ENCODE assay signal across 8 mouse cellular contexts in the genomic region with DNA sequence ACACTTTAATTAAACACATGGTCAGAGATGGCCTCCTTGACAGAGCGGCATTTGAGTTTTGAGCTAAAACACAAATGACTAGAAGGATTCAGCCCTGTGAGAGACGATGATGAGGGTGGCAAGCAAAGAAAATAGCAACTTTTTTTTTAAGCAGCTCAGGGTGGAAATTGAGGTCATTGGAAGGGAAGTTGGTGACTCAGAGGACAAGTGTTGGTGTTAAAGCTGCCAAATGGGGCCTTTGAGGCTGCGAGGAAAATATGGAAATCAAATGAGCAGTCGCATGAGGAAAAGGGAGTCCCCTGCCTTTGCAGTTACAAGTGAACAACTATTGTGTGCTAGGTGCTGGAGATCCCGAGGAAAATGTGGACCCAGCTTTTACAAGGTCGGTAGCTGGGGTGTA.
DNase-seq lines count a peak whose midpoint lies in the region; ATAC-seq lines count a peak whose summit lies in the region.

No protein-coding gene starts in this region.

- WGBS in lung, embryonic 15.5 days, result 27% methylated on average over 6 of the region's 6 CpGs
- WGBS in forebrain, embryonic 10.5 days, result 52% methylated on average over 6 of the region's 6 CpGs
- WGBS in hindbrain, embryonic 16.5 days, result 35% methylated on average over 6 of the region's 6 CpGs
- WGBS in neural tube, embryonic 15.5 days, result 28% methylated on average over 6 of the region's 6 CpGs

- no peak for DNase-seq in lung, postnatal 25 days (ENCODE audit: low spot score)
- no peak for DNase-seq in forebrain, embryonic 10.5 days (ENCODE audit: extremely low spot score, low spot score)
- no peak for DNase-seq in yolk sac, embryonic 10.5 days (ENCODE audit: low spot score)
- no peak for DNase-seq in frontal cortex, postnatal 25 days (ENCODE audit: low spot score in 2 of 2)

- no peaks in the 10 kb centered on the region for H3K9me3 ChIP-seq in lung, embryonic 15.5 days
- no peaks in the 10 kb centered on the region for H3K9me3 ChIP-seq in forebrain, embryonic 10.5 days
- H3K9me3 ChIP-seq in hindbrain, embryonic 16.5 days (ENCODE audit: control insufficient read depth, low read length), result no peaks in the 10 kb centered on the region
- H3K9me3 ChIP-seq in neural tube, embryonic 15.5 days (replicated peaks), result no peaks in the 10 kb centered on the region

- no peak for ATAC-seq in lung, embryonic 15.5 days (ENCODE audit: borderline replicate concordance, extremely low read depth, low FRiP score, low TSS enrichment)
- ATAC-seq in hindbrain, embryonic 16.5 days, result no peak
- no peak for ATAC-seq in neural tube, embryonic 15.5 days (ENCODE audit: low FRiP score)
- no peak for ATAC-seq in inflammation-experienced regulatory T-cells, adult 6 months

- no peak overlapping the region for H3K9ac ChIP-seq in lung, embryonic 15.5 days
- no peak overlapping the region for H3K9ac ChIP-seq in hindbrain, embryonic 16.5 days (ENCODE audit: low read depth, low read length)
- no peak overlapping the region for H3K9ac ChIP-seq in neural tube, embryonic 15.5 days (replicated peaks)

- peak overlapping the region; percentile 91 for H3K4me2 ChIP-seq in lung, embryonic 15.5 days
- H3K4me2 ChIP-seq in hindbrain, embryonic 16.5 days (ENCODE audit: low read length), result peak overlapping the region; percentile 97
- peak overlapping the region; percentile 96 for H3K4me2 ChIP-seq in neural tube, embryonic 15.5 days

- peak overlapping the region; percentile 83 for H3K4me3 ChIP-seq in lung, embryonic 15.5 days
- H3K4me3 ChIP-seq in forebrain, embryonic 10.5 days, result peak overlapping the region; percentile 89
- H3K4me3 ChIP-seq in hindbrain, embryonic 16.5 days (ENCODE audit: low read length), result no peak overlapping the region
- H3K4me3 ChIP-seq in neural tube, embryonic 15.5 days (replicated peaks), result 0 out of 2 replicates have a peak overlapping the region, but pooled peaks have one; percentile 74

- H3K27me3 ChIP-seq in lung, embryonic 15.5 days, result no peaks in the 10 kb centered on the region
- H3K27me3 ChIP-seq in forebrain, embryonic 10.5 days (ENCODE audit: poor library complexity, severe bottlenecking), result peaks cover 21% of the 10 kb centered on the region
- no peaks in the 10 kb centered on the region for H3K27me3 ChIP-seq in hindbrain, embryonic 16.5 days (replicated peaks; ENCODE audit: control insufficient read depth, insufficient read depth, low read length)
- no peaks in the 10 kb centered on the region for H3K27me3 ChIP-seq in neural tube, embryonic 15.5 days (replicated peaks)

- H3K27ac ChIP-seq in lung, embryonic 15.5 days, result no peak overlapping the region
- H3K27ac ChIP-seq in forebrain, embryonic 10.5 days, result peak overlapping the region; percentile 100; the same call in 1 of the 2 replicates
- H3K27ac ChIP-seq in hindbrain, embryonic 16.5 days (ENCODE audit: low read depth, low read length), result no peak overlapping the region
- peak overlapping the region; percentile 98 for H3K27ac ChIP-seq in neural tube, embryonic 15.5 days (replicated peaks)

- H3K4me1 ChIP-seq in lung, embryonic 15.5 days, result peaks cover 32% of the 10 kb centered on the region
- H3K4me1 ChIP-seq in forebrain, embryonic 10.5 days, result peaks cover 35% of the 10 kb centered on the region
- peaks cover 22% of the 10 kb centered on the region for H3K4me1 ChIP-seq in hindbrain, embryonic 16.5 days (ENCODE audit: control insufficient read depth, insufficient read depth, low read depth, low read length)
- H3K4me1 ChIP-seq in neural tube, embryonic 15.5 days, result peaks cover 30% of the 10 kb centered on the region

- no peaks in the 10 kb centered on the region for H3K36me3 ChIP-seq in lung, embryonic 15.5 days
- no peaks in the 10 kb centered on the region for H3K36me3 ChIP-seq in forebrain, embryonic 10.5 days (replicated peaks)
- H3K36me3 ChIP-seq in hindbrain, embryonic 16.5 days (ENCODE audit: control insufficient read depth, insufficient read depth, low read length), result no peaks in the 10 kb centered on the region
- H3K36me3 ChIP-seq in neural tube, embryonic 15.5 days, result no peaks in the 10 kb centered on the region

Comparison
In these comparisons a context has a peak if more than half of its experiments do, and no peak if none do; other contexts are left out.
1. H3K27ac ChIP-seq: peak in forebrain, embryonic 10.5 days (single experiment) and neural tube, embryonic 15.5 days (single experiment); none in lung, embryonic 15.5 days (single experiment) and hindbrain, embryonic 16.5 days (single experiment).
2. Peak in every context shown above with its lines, with median percentiles within 50 percentile points of each other: H3K4me2 ChIP-seq.